Mouse (Mus musculus) forebrain, embryonic 15.5 days (tissue): ENCODE data around the gene Ank3. TPM values are rescaled to one million over a fixed set of nuclear protein-coding genes. Genes with fewer than 3 reads are reported as not detected.

ENCODE experiments used
- ATAC-seq: fragments of 200-750 bp; cut with Nextera tagmentation; replicated peaks from 2 replicates; pipeline ENCODE4 v1.8.0; 2017; ENCODE audit warnings: mild to moderate bottlenecking, moderate TSS enrichment, moderate library complexity
- H3K27ac ChIP-seq: fragments of 300-500 bp; sonication (generic); replicated peaks from 2 replicates; pipeline ENCODE4 v1.5.1; 2015; ENCODE audit warnings: mild to moderate bottlenecking, inconsistent platforms
- H3K27me3 ChIP-seq: fragments of 300-500 bp; sonication (generic); 2 replicates; pipeline ENCODE4 v1.6.1; 2015; ENCODE audit warnings: inconsistent platforms
- H3K36me3 ChIP-seq: fragments of 300-500 bp; sonication (generic); 2 replicates; pipeline ENCODE4 v1.6.1; 2015; ENCODE audit warnings: mild to moderate bottlenecking, inconsistent platforms
- H3K4me1 ChIP-seq: fragments of 300-500 bp; sonication (generic); 2 replicates; pipeline ENCODE4 v1.6.1; 2015; ENCODE audit warnings: inconsistent platforms
- H3K4me2 ChIP-seq: fragments of 300-500 bp; sonication (generic); replicated peaks from 2 replicates; pipeline ENCODE4 v1.6.1; 2015; ENCODE audit warnings: mild to moderate bottlenecking, inconsistent platforms
- H3K4me3 ChIP-seq: fragments of 300-500 bp; sonication (generic); 2 replicates; pipeline ENCODE4 v1.5.1; 2015; ENCODE audit warnings: mild to moderate bottlenecking, inconsistent platforms
- H3K9ac ChIP-seq: fragments of 300-500 bp; sonication (generic); replicated peaks from 2 replicates; pipeline ENCODE4 v1.6.1; 2015; ENCODE audit warnings: mild to moderate bottlenecking, inconsistent platforms
- H3K9me3 ChIP-seq: fragments of 300-500 bp; sonication (generic); 2 replicates; pipeline ENCODE4 v1.6.1; 2016; ENCODE audit warnings: inconsistent platforms
- WGBS: fragments of 180-500 bp; shearing (Covaris S2); methylation state at CpG from one replicate; pipeline ENCODE4 v1.1.7; 2015; ENCODE audit warnings: mixed read lengths; 5-methylcytosine and 5-hydroxymethylcytosine counted together
- polyA plus RNA-seq: library from polyadenylated mRNA; unstranded; fragments of >200 nt; fragmentation: Nextera tagmentation; extraction: Ambion mirVana; gene quantifications from 2 replicates; pipeline ENCODE4 v1.2.1, GENCODE M21; 2015

The Ank3 gene
- polyA plus RNA-seq, 1 experiment from 2014 or later = 91.2 TPM

- Histone ChIP-seq H3K9me3 (no peaks in the 10 kb centered on the region), H3K4me1 (no peaks in the 10 kb centered on the region), H3K36me3 (no peaks in the 10 kb centered on the region), H3K9ac (no peak overlapping the region), H3K27me3 (no peaks in the 10 kb centered on the region), H3K4me3 (no peak overlapping the region), H3K27ac (no peak overlapping the region), H3K4me2 (no peak overlapping the region)
- 67% methylated on average over 8 of the region's 8 CpGs for WGBS
- ATAC-seq = no peak
These were observed 633.4 kb downstream of the Ank3 start for GRCm38 (mm10) chr10:70031942-70032341.

- Histone ChIP-seq H3K4me3 (no peak overlapping the region), H3K27ac (no peak overlapping the region), H3K4me2 (no peak overlapping the region), H3K9me3 (no peaks in the 10 kb centered on the region), H3K4me1 (no peaks in the 10 kb centered on the region), H3K36me3 (no peaks in the 10 kb centered on the region), H3K27me3 (no peaks in the 10 kb centered on the region), H3K9ac (no peak overlapping the region)
- 91% methylated on average over 9 of the region's 9 CpGs for WGBS
- no peak for ATAC-seq
These were observed 634.4 kb downstream of the Ank3 start for GRCm38 (mm10) chr10:70032982-70033381.

- Histone ChIP-seq H3K4me2 (no peak overlapping the region), H3K27me3 (no peaks in the 10 kb centered on the region), H3K9me3 (no peaks in the 10 kb centered on the region), H3K27ac (no peak overlapping the region), H3K4me3 (no peak overlapping the region), H3K36me3 (no peaks in the 10 kb centered on the region), H3K4me1 (no peaks in the 10 kb centered on the region), H3K9ac (no peak overlapping the region)
- no peak for ATAC-seq
- WGBS = 73% methylated on average over 3 of the region's 3 CpGs
These were observed 635.3 kb downstream of the Ank3 start for GRCm38 (mm10) chr10:70033856-70034255.

- no peak for ATAC-seq
These were observed 641.3 kb downstream of the Ank3 start for GRCm38 (mm10) chr10:70039871-70040291.

GRCm38 (mm10) chr10:70041562-70041961 is 643.0 kb downstream of the Ank3 start:
- Histone ChIP-seq H3K27me3 (no peaks in the 10 kb centered on the region), H3K4me1 (no peaks in the 10 kb centered on the region), H3K9me3 (no peaks in the 10 kb centered on the region), H3K4me2 (no peak overlapping the region), H3K36me3 (no peaks in the 10 kb centered on the region), H3K27ac (no peak overlapping the region), H3K9ac (no peak overlapping the region), H3K4me3 (no peak overlapping the region)
- ATAC-seq = no peak

More at GRCm38 (mm10) chr10:70039871-70040291, 641.3 kb downstream of the Ank3 start:
- Histone ChIP-seq H3K4me3 (no peak overlapping the region), H3K4me2 (no peak overlapping the region), H3K4me1 (no peaks in the 10 kb centered on the region), H3K27ac (no peak overlapping the region), H3K9ac (no peak overlapping the region), H3K36me3 (no peaks in the 10 kb centered on the region), H3K27me3 (no peaks in the 10 kb centered on the region), H3K9me3 (no peaks in the 10 kb centered on the region)
- 92% methylated on average over 17 of the region's 17 CpGs for WGBS

GRCm38 (mm10) chr10:70045722-70046121 is 647.1 kb downstream of the Ank3 start:
- no peak for ATAC-seq
- WGBS = 87% methylated on average over 2 of the region's 2 CpGs
- Histone ChIP-seq H3K27ac (no peak overlapping the region), H3K9ac (no peak overlapping the region), H3K4me1 (no peaks in the 10 kb centered on the region), H3K4me3 (no peak overlapping the region), H3K9me3 (no peaks in the 10 kb centered on the region), H3K36me3 (no peaks in the 10 kb centered on the region), H3K27me3 (no peaks in the 10 kb centered on the region), H3K4me2 (no peak overlapping the region)

- Histone ChIP-seq H3K36me3 (no peaks in the 10 kb centered on the region), H3K9me3 (no peaks in the 10 kb centered on the region), H3K4me1 (no peaks in the 10 kb centered on the region), H3K4me3 (no peak overlapping the region), H3K4me2 (no peak overlapping the region), H3K27me3 (no peaks in the 10 kb centered on the region), H3K27ac (no peak overlapping the region), H3K9ac (no peak overlapping the region)
- ATAC-seq = no peak
- 92% methylated on average over 7 of the region's 7 CpGs for WGBS
These were observed 651.2 kb downstream of the Ank3 start for GRCm38 (mm10) chr10:70049771-70050170.

- H3K9me3 ChIP-seq = no peaks in the 10 kb centered on the region
- H3K27ac ChIP-seq = no peak overlapping the region
- 89% methylated on average over 2 of the region's 2 CpGs for WGBS
- H3K4me3 ChIP-seq = no peak overlapping the region
- ATAC-seq = no peak
- no peaks in the 10 kb centered on the region for H3K27me3 ChIP-seq
- no peak overlapping the region for H3K9ac ChIP-seq
- H3K4me2 ChIP-seq = no peak overlapping the region
- no peaks in the 10 kb centered on the region for H3K36me3 ChIP-seq
- peaks cover 3% of the 10 kb centered on the region; the same call in 1 of the 2 replicates for H3K4me1 ChIP-seq
These were observed 656.7 kb downstream of the Ank3 start for GRCm38 (mm10) chr10:70055291-70055690.

- H3K9me3 ChIP-seq = no peaks in the 10 kb centered on the region
- ATAC-seq = no peak
- H3K27ac ChIP-seq = no peak overlapping the region
- H3K27me3 ChIP-seq = no peaks in the 10 kb centered on the region
- no peaks in the 10 kb centered on the region for H3K36me3 ChIP-seq
- no peak overlapping the region for H3K9ac ChIP-seq
- H3K4me3 ChIP-seq = no peak overlapping the region
- WGBS = 67% methylated on average over 3 of the region's 3 CpGs
- H3K4me2 ChIP-seq = no peak overlapping the region
- H3K4me1 ChIP-seq = peaks cover 8% of the 10 kb centered on the region; the same call in 1 of the 2 replicates
These were observed 658.5 kb downstream of the Ank3 start for GRCm38 (mm10) chr10:70057064-70057463.

- Histone ChIP-seq H3K9ac (no peak overlapping the region), H3K4me3 (no peak overlapping the region), H3K27ac (no peak overlapping the region), H3K36me3 (no peaks in the 10 kb centered on the region), H3K4me2 (no peak overlapping the region), H3K27me3 (no peaks in the 10 kb centered on the region), H3K9me3 (no peaks in the 10 kb centered on the region), H3K4me1 (peaks cover 8% of the 10 kb centered on the region; the same call in 1 of the 2 replicates)
- WGBS = 51% methylated on average over 19 of the region's 19 CpGs
- peak; percentile 78 for ATAC-seq
These were observed 661.6 kb downstream of the Ank3 start for GRCm38 (mm10) chr10:70060021-70060688.

- Histone ChIP-seq H3K4me1 (peaks cover 8% of the 10 kb centered on the region; the same call in 1 of the 2 replicates), H3K9ac (no peak overlapping the region), H3K4me2 (no peak overlapping the region), H3K4me3 (no peak overlapping the region), H3K27me3 (no peaks in the 10 kb centered on the region), H3K36me3 (no peaks in the 10 kb centered on the region), H3K27ac (no peak overlapping the region), H3K9me3 (no peaks in the 10 kb centered on the region)
- WGBS = 46% methylated on average over 10 of the region's 10 CpGs
- peak; percentile 38; the same call in 1 of the 2 replicates for ATAC-seq
These were observed 662.1 kb downstream of the Ank3 start for GRCm38 (mm10) chr10:70060689-70061081.

- ATAC-seq = no peak
- H3K4me2 ChIP-seq = no peak overlapping the region
- no peaks in the 10 kb centered on the region for H3K27me3 ChIP-seq
- H3K27ac ChIP-seq = no peak overlapping the region
- H3K36me3 ChIP-seq = no peaks in the 10 kb centered on the region
- 64% methylated on average over 6 of the region's 6 CpGs for WGBS
- H3K9ac ChIP-seq = no peak overlapping the region
- peaks cover 17% of the 10 kb centered on the region for H3K4me1 ChIP-seq
- H3K4me3 ChIP-seq = no peak overlapping the region
- H3K9me3 ChIP-seq = no peaks in the 10 kb centered on the region
These were observed 665.4 kb downstream of the Ank3 start for GRCm38 (mm10) chr10:70063881-70064555.
